Mouse (Mus musculus) bone marrow, adult 2 months (tissue): ENCODE measurements around the gene Ppp3ca.

Experiments
- CTCF ChIP-seq: fragments of 200-500 bp; IDR thresholded peaks from 2 replicates; pipeline ENCODE4 v1.5.1; 2011; ENCODE audit warnings: low read length, control low read depth; ENCODE audit not compliant: control insufficient read depth, insufficient read depth
- POLR2A ChIP-seq: fragments of 200-500 bp; IDR thresholded peaks from 2 replicates; pipeline ENCODE4 v1.6.1; 2011; ENCODE audit warnings: low read depth, mild to moderate bottlenecking, control low read depth, low read length, borderline replicate concordance; ENCODE audit not compliant: control insufficient read depth

DNA sequence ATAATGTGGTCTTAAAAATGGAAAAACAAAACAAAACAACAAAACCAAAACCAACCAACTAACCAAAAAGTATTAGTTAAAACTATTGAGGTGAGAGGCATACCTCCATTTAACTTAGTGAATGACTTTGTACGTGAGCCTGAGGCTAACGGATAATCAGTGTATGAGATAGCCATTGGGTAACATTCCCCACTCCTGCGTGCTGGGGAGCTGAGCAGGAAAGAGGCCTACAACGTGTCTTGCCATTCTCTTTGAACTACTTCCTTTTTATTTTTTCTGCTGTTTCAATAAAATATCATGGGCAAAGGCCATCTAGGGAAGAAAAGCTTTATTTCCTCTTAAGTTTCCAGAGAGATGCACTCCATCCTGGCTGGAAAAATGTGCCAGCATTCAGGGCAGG, 103.3 kb downstream of the Ppp3ca start:
- TF ChIP-seq POLR2A (no peak), CTCF (no peak)
